Mouse (Mus musculus) thymus, adult 2 months (tissue): Measurements from ENCODE around the gene L3mbtl3. TPM values are rescaled to one million over a fixed set of nuclear protein-coding genes. Genes with fewer than 3 reads are reported as not detected.

Experiments
- DNase-seq: peaks from one replicate; pipeline ENCODE4 v3.0.0; 2021
- H3K27ac ChIP-seq: fragments of 200-500 bp; 2 replicates; pipeline ENCODE4 v1.5.1; 2012; ENCODE audit warnings: low read length, control low read depth; ENCODE audit not compliant: control insufficient read depth, insufficient read depth
- H3K27me3 ChIP-seq: fragments of 200-500 bp; 2 replicates; pipeline ENCODE4 v1.6.1; 2012; ENCODE audit warnings: mild to moderate bottlenecking, low read length, moderate library complexity, mixed read lengths; ENCODE audit not compliant: control insufficient read depth, insufficient read depth
- H3K36me3 ChIP-seq: fragments of 200-500 bp; 2 replicates; pipeline ENCODE4 v1.6.1; 2012; ENCODE audit warnings: mild to moderate bottlenecking, low read length, moderate library complexity; ENCODE audit not compliant: control insufficient read depth, insufficient read depth
- H3K4me1 ChIP-seq: fragments of 200-500 bp; replicated peaks from 2 replicates; pipeline ENCODE4 v1.6.1; 2012; ENCODE audit warnings: low read length; ENCODE audit not compliant: control insufficient read depth, insufficient read depth
- H3K4me3 ChIP-seq: fragments of 200-500 bp; 2 replicates; pipeline ENCODE4 v1.5.1; 2012; ENCODE audit warnings: mild to moderate bottlenecking, low read length, control low read depth, moderate library complexity; ENCODE audit not compliant: control insufficient read depth, insufficient read depth
- CTCF ChIP-seq: fragments of 200-500 bp; IDR thresholded peaks from 2 replicates; pipeline ENCODE4 v1.5.1; 2012; ENCODE audit warnings: mild to moderate bottlenecking, control low read depth, low read length, moderate library complexity, borderline replicate concordance; ENCODE audit not compliant: control insufficient read depth, poor library complexity, insufficient read depth; ENCODE audit errors: extremely low read depth
- POLR2A ChIP-seq: fragments of 200-500 bp; IDR thresholded peaks from 2 replicates; pipeline ENCODE4 v1.6.1; 2012; ENCODE audit warnings: mild to moderate bottlenecking, low read length, control low read depth, moderate library complexity; ENCODE audit not compliant: control insufficient read depth, poor library complexity, insufficient read depth; ENCODE audit errors: extremely low read depth
- WGBS: fragments of 180-500 bp; shearing (Covaris S2); methylation state at CpG from one replicate; pipeline ENCODE4 v1.1.7; 2018; 5-methylcytosine and 5-hydroxymethylcytosine counted together
- polyA plus RNA-seq: library from polyadenylated mRNA; depleted of rRNA; stranded (reverse); fragments of >200 nt; gene quantifications from 2 replicates; pipeline ENCODE4 v1.2.3, GENCODE M21; 2012

L3mbtl3 gene
- polyA plus RNA-seq, 1 experiment = 12.3 TPM

DNA sequence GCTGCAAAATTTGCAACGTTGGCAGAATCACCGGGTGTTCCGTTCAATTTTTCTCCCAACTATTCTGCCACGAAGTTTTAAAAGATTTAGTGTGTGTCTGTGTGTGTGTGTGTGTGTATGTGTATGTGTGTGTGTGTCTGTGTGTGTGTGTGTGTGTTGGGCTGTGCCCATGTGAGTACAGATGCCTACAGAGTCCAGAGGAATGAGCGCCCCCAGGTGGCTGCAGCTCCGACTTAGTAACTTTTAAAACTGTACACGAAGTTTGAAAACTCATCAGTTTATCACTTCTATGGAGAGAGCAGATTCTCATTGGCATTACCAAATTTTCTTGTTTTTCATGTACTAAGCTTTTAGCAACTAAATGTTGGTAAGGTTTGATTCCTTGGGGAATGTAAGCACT is 78.1 kb downstream of the L3mbtl3 start:
- TF ChIP-seq CTCF = no peak
- no peak for TF ChIP-seq POLR2A
- H3K36me3 ChIP-seq = peaks cover 13% of the 10 kb centered on the region
- no peak overlapping the region for H3K27ac ChIP-seq
- DNase-seq = no peak
- no peaks in the 10 kb centered on the region for H3K27me3 ChIP-seq
- WGBS = 96% methylated on average over 7 of the region's 7 CpGs
- no peak overlapping the region for H3K4me3 ChIP-seq
- H3K4me1 ChIP-seq = no peaks in the 10 kb centered on the region

DNA sequence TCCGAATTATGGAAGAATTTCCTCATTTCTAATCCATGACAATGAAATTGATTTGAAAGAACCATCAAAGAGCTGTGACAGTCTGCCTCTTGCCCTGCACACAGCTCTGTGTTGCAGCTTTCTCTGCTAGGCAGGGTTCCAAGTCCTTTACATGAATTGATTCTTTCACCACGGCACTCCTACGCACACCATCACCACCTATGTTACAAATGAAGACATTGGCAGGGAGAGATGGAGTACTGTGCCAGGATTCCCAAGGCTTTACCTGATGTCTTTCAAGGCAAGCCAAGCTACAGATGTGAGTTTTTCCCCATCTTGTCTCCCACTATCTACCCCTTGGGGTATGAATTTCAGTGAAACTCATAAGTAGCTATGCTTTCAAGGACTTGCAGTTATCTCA is 78.6 kb downstream of the L3mbtl3 start:
- DNase-seq = no peak
- Histone ChIP-seq H3K36me3 (peaks cover 9% of the 10 kb centered on the region), H3K27me3 (no peaks in the 10 kb centered on the region), H3K4me1 (no peaks in the 10 kb centered on the region), H3K4me3 (no peak overlapping the region), H3K27ac (no peak overlapping the region)
- 95% methylated on average over 3 of the region's 3 CpGs for WGBS
- TF ChIP-seq CTCF (no peak), POLR2A (no peak)

DNA sequence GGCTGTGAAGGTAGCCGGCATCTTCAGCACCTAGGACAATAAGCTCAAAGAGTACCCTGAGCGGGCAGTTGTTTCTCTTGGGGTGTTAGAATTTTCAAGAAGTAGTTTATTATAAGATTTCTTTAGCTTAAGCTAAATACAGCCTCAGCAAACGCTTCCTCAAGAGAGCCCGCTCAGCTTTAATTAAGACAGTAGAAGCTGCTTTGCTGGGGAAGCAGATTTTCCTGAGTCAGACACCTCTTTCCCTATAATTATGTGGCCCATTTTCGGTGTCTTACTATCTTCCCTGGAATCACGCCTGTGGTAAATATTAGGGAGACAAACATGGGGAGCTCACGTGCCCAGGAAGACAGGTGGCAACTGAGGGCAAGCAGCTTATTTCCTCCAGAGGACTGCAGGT is 88.6 kb downstream of the L3mbtl3 start:
- H3K27me3 ChIP-seq = no peaks in the 10 kb centered on the region
- no peak for DNase-seq
- no peak overlapping the region for H3K27ac ChIP-seq
- WGBS = 94% methylated on average over 7 of the region's 7 CpGs
- H3K4me1 ChIP-seq = no peaks in the 10 kb centered on the region
- no peak overlapping the region for H3K4me3 ChIP-seq
- TF ChIP-seq CTCF = no peak
- TF ChIP-seq POLR2A = no peak
- peaks cover 15% of the 10 kb centered on the region for H3K36me3 ChIP-seq

DNA sequence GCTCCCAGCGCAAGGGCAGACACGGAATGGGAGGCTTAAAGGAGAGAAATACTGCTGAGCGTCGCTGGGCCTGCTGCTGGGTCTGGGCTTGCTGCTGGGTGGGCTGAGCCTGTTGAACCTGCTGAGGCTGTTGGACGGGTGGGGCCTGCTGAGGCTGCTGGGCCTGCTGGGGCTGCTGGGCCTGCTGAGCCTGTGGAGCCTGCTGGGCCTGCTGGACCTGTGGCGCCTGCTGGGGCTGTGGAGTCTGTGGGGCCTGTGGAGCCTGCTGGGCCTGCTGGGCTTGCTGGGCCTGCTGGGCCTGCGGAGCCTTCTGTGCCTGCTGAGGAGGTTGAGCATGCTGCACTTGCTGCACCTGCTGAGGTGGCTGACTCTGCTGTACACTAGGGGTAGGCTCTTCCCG is 95.8 kb downstream of the L3mbtl3 start:
- WGBS = 94% methylated on average over 8 of the region's 8 CpGs
- H3K36me3 ChIP-seq = peaks cover 55% of the 10 kb centered on the region

DNA sequence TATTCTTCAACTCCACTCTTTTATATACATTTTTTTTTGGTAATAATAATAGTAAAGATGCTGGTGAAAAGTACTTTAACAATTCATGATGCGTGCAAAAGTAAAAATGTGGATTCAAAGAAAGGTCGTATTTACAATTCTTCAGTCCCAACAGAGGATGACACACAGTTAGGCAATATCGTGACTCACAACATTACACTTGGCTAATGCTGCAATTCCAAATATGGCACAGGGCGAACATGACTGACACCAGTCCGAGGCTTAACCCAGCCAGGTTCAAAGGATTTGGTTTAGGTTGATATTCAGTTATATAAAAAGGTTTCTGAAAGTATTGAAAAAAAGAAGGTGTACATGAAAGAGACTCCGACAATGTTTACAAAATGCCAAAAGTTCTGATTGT is 100.4 kb downstream of the L3mbtl3 start:
- no peak for DNase-seq
- H3K27ac ChIP-seq = no peak overlapping the region
- H3K4me3 ChIP-seq = no peak overlapping the region
- 97% methylated on average over 6 of the region's 6 CpGs for WGBS
- no peaks in the 10 kb centered on the region for H3K27me3 ChIP-seq
- peaks cover 46% of the 10 kb centered on the region for H3K36me3 ChIP-seq
- no peak for TF ChIP-seq CTCF
- no peak for TF ChIP-seq POLR2A
- no peaks in the 10 kb centered on the region; the same call in 1 of the 2 replicates for H3K4me1 ChIP-seq

More for the DNA sequence above, 95.8 kb downstream of the L3mbtl3 start:
- DNase-seq = no peak
- no peak overlapping the region for H3K4me3 ChIP-seq
- no peak overlapping the region for H3K27ac ChIP-seq
- no peak for TF ChIP-seq POLR2A
- TF ChIP-seq CTCF = no peak
- no peaks in the 10 kb centered on the region for H3K27me3 ChIP-seq
- no peaks in the 10 kb centered on the region for H3K4me1 ChIP-seq

- H3K27ac ChIP-seq = no peak overlapping the region
- 96% methylated on average over 3 of the region's 3 CpGs for WGBS
- H3K36me3 ChIP-seq = no peaks in the 10 kb centered on the region
- H3K27me3 ChIP-seq = no peaks in the 10 kb centered on the region
- H3K4me1 ChIP-seq = peaks cover 6% of the 10 kb centered on the region
- TF ChIP-seq POLR2A = no peak
- TF ChIP-seq CTCF = no peak
- DNase-seq = no peak
- no peak overlapping the region for H3K4me3 ChIP-seq
Measured at GRCm38 (mm10) chr10:26263744-26264459, 111.9 kb downstream of the L3mbtl3 start.
